Mouse (Mus musculus): ENCODE measurements at regions not wholly inside any gene's neighbourhood (a gene's known extent, or its start where the extent isn't known, plus 50 kb on each side); places are given as distances from the start of the nearest gene placed in this dataset.

DNA sequence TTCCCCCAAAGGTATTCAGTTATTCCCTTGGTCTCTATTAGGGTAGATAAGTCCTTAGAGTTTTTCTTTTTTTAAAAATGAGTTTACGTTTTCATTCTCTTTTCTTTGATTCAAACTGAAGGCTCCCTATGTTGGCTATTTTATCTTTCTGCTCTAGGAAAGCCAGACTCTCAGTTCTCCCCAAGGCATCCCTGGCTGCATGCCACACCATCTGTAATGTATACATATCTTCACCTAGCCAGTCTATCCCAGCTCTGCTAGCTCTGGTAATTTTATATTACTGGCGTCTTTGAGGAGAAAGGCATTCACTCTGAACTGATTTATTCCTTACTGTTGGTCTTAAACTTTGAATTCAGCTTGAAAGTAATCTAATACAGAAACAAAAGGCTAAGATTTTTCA lies 65.2 kb upstream of the Cabcoco1 start:
- Histone ChIP-seq H3K4me1 (ENCODE audit: insufficient read depth) (no peaks in the 10 kb centered on the region), H3K27ac (ENCODE audit: low read depth) (no peak overlapping the region), H3K27me3 (ENCODE audit: insufficient read depth, low read length) (no peaks in the 10 kb centered on the region), H3K36me3 (replicated peaks; ENCODE audit: insufficient read depth, low read length) (no peaks in the 10 kb centered on the region), H3K9ac (replicated peaks) (no peak overlapping the region), H3K4me2 (ENCODE audit: low read depth, low read length) (no peak overlapping the region), H3K4me3 (ENCODE audit: low read depth, low read length) (no peak overlapping the region), H3K9me3 (ENCODE audit: low read length) (no peaks in the 10 kb centered on the region)
- no peak for TF ChIP-seq EP300 (IDR thresholded peaks at IDR 0.05; ENCODE audit: low read depth)
- ATAC-seq = no peak
- WGBS (ENCODE audit: insufficient replicate concordance) = 73% methylated on average over 2 of the region's 2 CpGs
- no peak for DNase-seq

DNA sequence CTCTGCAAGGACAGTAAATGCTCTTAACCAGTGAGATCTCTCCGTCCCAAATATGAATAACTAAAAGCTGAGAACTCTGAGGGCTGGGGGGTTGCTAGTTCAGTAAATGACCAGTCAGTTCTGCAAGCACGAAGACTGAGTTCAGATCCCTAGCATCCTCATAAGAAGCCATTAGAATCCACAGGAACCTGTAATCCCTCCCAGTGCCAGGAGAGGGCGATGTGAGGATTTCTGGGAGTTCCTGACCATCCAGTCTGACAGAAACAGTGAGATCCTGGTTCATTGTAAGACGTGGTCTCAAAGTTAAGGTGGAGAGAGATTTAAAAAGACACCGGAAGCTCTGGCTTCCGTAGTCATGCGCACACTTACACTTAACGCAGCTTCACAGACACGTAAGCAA lies 70.2 kb upstream of the Cabcoco1 start:
- Histone ChIP-seq H3K4me2 (ENCODE audit: low read depth, low read length) (no peak overlapping the region), H3K27ac (ENCODE audit: low read depth) (no peak overlapping the region), H3K4me3 (ENCODE audit: low read depth, low read length) (no peak overlapping the region), H3K9ac (replicated peaks) (no peak overlapping the region), H3K9me3 (ENCODE audit: low read length) (no peaks in the 10 kb centered on the region), H3K36me3 (replicated peaks; ENCODE audit: insufficient read depth, low read length) (no peaks in the 10 kb centered on the region), H3K27me3 (ENCODE audit: insufficient read depth, low read length) (no peaks in the 10 kb centered on the region), H3K4me1 (ENCODE audit: insufficient read depth) (no peaks in the 10 kb centered on the region)
- ATAC-seq (no peak), DNase-seq (peak; percentile 20)
- 79% methylated on average over 9 of the region's 9 CpGs for WGBS (ENCODE audit: insufficient replicate concordance)
- TF ChIP-seq CTCF (IDR thresholded peaks at IDR 0.05; ENCODE audit: low read depth) = peak; percentile 38; the same call in 1 of the 2 replicates
- TF ChIP-seq EP300 (IDR thresholded peaks at IDR 0.05; ENCODE audit: low read depth) = no peak

DNA sequence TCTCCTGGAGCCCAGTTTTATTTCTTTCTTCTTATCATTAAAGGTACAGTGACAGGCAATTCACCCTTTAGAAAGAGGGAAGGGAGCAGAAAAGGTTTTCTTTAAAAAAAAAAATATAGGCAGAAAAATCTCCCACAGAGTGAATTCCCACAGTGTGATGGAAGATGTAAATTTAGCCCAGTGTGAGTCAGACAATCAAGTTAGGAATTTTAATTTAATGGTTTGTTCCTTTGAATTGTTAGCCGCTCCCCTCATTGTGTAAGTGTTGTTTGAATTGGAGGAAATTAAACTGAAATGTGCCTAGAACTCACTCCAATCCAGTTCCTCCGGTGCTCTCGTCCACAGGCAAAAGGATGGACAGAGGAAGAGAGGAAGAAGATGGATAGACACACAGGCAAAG lies 71.0 kb upstream of the Cabcoco1 start:
- Histone ChIP-seq H3K9ac (replicated peaks) (no peak overlapping the region), H3K27me3 (ENCODE audit: insufficient read depth, low read length) (no peaks in the 10 kb centered on the region), H3K4me3 (ENCODE audit: low read depth, low read length) (no peak overlapping the region), H3K9me3 (ENCODE audit: low read length) (no peaks in the 10 kb centered on the region), H3K4me1 (ENCODE audit: insufficient read depth) (no peaks in the 10 kb centered on the region), H3K4me2 (ENCODE audit: low read depth, low read length) (no peak overlapping the region), H3K36me3 (replicated peaks; ENCODE audit: insufficient read depth, low read length) (no peaks in the 10 kb centered on the region), H3K27ac (ENCODE audit: low read depth) (no peak overlapping the region)
- 82% methylated on average over 3 of the region's 3 CpGs for WGBS (ENCODE audit: insufficient replicate concordance)
- no peak for TF ChIP-seq EP300 (IDR thresholded peaks at IDR 0.05; ENCODE audit: low read depth)
- no peak for DNase-seq
- ATAC-seq = no peak

DNA sequence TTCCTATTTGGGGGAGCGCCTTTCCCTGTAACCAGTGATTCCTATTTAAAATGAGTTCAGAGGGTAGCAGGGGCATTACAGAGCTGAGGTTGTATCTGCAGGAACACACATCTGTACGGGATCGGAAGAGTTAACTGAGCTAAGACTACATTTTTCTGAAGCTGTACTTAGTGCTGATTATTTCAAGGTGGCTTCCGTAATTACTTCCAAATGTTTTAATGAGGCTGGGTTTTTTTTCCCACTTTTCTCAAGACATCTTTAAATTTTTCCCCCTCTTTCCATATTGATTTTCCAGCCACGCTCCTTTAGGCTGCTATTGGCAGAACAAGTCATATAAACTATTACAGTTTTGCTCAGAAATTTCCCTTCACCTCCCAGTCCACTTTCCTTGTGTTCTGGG lies 82.1 kb upstream of the Cabcoco1 start:
- Histone ChIP-seq H3K4me3 (ENCODE audit: low read depth, low read length) (no peak overlapping the region), H3K27ac (ENCODE audit: low read depth) (no peak overlapping the region), H3K9me3 (ENCODE audit: low read length) (no peaks in the 10 kb centered on the region), H3K27me3 (ENCODE audit: insufficient read depth, low read length) (no peaks in the 10 kb centered on the region), H3K4me1 (ENCODE audit: insufficient read depth) (no peaks in the 10 kb centered on the region), H3K4me2 (ENCODE audit: low read depth, low read length) (no peak overlapping the region), H3K9ac (replicated peaks) (no peak overlapping the region), H3K36me3 (replicated peaks; ENCODE audit: insufficient read depth, low read length) (no peaks in the 10 kb centered on the region)
- 83% methylated on average over 5 of the region's 5 CpGs for WGBS (ENCODE audit: insufficient replicate concordance)
- DNase-seq (no peak), ATAC-seq (no peak)
- TF ChIP-seq CTCF (IDR thresholded peaks at IDR 0.05; ENCODE audit: low read depth) (no peak), EP300 (IDR thresholded peaks at IDR 0.05; ENCODE audit: low read depth) (no peak)

DNA sequence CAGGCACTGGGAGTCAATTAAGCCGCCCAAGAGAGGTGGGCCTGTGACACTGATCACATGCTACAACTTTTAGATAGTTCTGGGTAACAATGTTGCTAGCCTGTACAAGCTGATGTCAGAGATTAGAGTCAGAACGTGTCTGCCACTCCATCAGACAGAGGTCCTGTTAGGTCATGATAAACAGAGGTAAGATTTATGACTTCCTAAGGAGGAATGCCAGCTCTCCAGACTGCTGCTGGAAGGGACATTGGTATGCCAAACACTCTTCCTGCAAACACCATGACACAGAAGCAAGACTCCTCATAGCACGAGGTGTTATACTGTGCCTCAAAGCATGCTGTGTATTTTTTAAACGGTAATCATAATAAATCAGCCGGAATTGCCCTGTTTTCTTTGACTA lies 83.6 kb upstream of the Cabcoco1 start:
- Histone ChIP-seq H3K27ac (ENCODE audit: low read depth) (no peak overlapping the region), H3K4me2 (ENCODE audit: low read depth, low read length) (no peak overlapping the region), H3K4me1 (ENCODE audit: insufficient read depth) (no peaks in the 10 kb centered on the region), H3K9ac (replicated peaks) (no peak overlapping the region), H3K9me3 (ENCODE audit: low read length) (no peaks in the 10 kb centered on the region), H3K4me3 (ENCODE audit: low read depth, low read length) (no peak overlapping the region), H3K36me3 (replicated peaks; ENCODE audit: insufficient read depth, low read length) (no peaks in the 10 kb centered on the region), H3K27me3 (ENCODE audit: insufficient read depth, low read length) (no peaks in the 10 kb centered on the region)
- DNase-seq (no peak), ATAC-seq (no peak)
- WGBS (ENCODE audit: insufficient replicate concordance) = 48% methylated on average over 5 of the region's 5 CpGs
- TF ChIP-seq EP300 (IDR thresholded peaks at IDR 0.05; ENCODE audit: low read depth) (no peak), CTCF (IDR thresholded peaks at IDR 0.05; ENCODE audit: low read depth) (no peak)

DNA sequence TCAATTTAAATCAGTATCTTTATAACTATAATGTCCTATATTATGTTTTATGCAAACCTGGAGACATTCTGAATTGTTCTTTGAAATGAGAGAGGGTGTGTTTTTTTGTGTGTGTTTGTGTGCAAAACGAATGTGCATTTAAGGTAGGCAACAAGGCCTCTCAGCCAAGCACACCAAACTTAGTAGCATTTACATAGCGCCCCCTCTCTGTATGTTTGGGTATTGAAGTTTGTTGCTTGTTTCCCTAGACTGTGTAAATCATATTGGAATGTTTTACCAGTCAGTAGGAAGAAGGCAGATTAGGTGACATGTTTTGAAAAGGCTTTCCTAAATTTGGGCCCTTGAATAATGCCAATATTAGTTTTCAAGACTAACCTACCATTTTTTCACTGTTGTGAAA lies 84.1 kb upstream of the Cabcoco1 start:
- Histone ChIP-seq H3K27me3 (ENCODE audit: insufficient read depth, low read length) (no peaks in the 10 kb centered on the region), H3K9ac (replicated peaks) (no peak overlapping the region), H3K4me2 (ENCODE audit: low read depth, low read length) (no peak overlapping the region), H3K4me1 (ENCODE audit: insufficient read depth) (no peaks in the 10 kb centered on the region), H3K36me3 (replicated peaks; ENCODE audit: insufficient read depth, low read length) (no peaks in the 10 kb centered on the region), H3K9me3 (ENCODE audit: low read length) (no peaks in the 10 kb centered on the region), H3K4me3 (ENCODE audit: low read depth, low read length) (no peak overlapping the region), H3K27ac (ENCODE audit: low read depth) (no peak overlapping the region)
- TF ChIP-seq EP300 (IDR thresholded peaks at IDR 0.05; ENCODE audit: low read depth) (no peak), CTCF (IDR thresholded peaks at IDR 0.05; ENCODE audit: low read depth) (peak; percentile 42; the same call in 1 of the 2 replicates)
- no peak for ATAC-seq
- no peak for DNase-seq
- WGBS (ENCODE audit: insufficient replicate concordance) = 25% methylated on average over 2 of the region's 2 CpGs

DNA sequence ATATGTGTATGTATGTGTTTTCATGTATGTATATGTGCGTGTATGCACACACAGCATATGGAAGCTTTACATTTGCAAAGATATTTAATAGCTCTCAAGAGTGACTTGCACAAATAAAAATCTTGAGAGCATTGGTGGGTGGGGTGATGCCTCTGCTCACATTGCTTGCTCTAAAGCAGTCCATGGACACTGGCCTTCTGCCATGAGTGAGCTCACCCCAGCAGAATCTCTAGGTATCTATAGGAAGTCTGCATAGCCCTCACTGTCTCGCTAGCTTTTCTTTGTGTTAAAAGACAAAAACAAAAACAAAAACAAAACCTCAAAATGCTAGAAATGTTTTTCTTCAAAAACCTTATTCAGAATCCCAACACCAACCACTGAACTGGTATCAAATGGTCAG lies 87.8 kb upstream of the Cabcoco1 start:
- Histone ChIP-seq H3K36me3 (replicated peaks; ENCODE audit: insufficient read depth, low read length) (no peaks in the 10 kb centered on the region), H3K9me3 (ENCODE audit: low read length) (no peaks in the 10 kb centered on the region), H3K4me3 (ENCODE audit: low read depth, low read length) (no peak overlapping the region), H3K4me1 (ENCODE audit: insufficient read depth) (no peaks in the 10 kb centered on the region), H3K4me2 (ENCODE audit: low read depth, low read length) (no peak overlapping the region), H3K27ac (ENCODE audit: low read depth) (no peak overlapping the region), H3K9ac (replicated peaks) (no peak overlapping the region), H3K27me3 (ENCODE audit: insufficient read depth, low read length) (no peaks in the 10 kb centered on the region)
- ATAC-seq (no peak), DNase-seq (no peak)
- 81% methylated on average over 2 of the region's 2 CpGs for WGBS (ENCODE audit: insufficient replicate concordance)
- TF ChIP-seq EP300 (IDR thresholded peaks at IDR 0.05; ENCODE audit: low read depth) = no peak
- no peak for TF ChIP-seq CTCF (IDR thresholded peaks at IDR 0.05; ENCODE audit: low read depth)
